Mouse (Mus musculus): ENCODE measurements around the gene Exoc5. TPM values are rescaled to one million over a fixed set of nuclear protein-coding genes. Genes with fewer than 3 reads are reported as not detected.

The Exoc5 gene
- polyA plus RNA-seq, 1 experiment from 2014 or later, result 44.6 TPM

DNA sequence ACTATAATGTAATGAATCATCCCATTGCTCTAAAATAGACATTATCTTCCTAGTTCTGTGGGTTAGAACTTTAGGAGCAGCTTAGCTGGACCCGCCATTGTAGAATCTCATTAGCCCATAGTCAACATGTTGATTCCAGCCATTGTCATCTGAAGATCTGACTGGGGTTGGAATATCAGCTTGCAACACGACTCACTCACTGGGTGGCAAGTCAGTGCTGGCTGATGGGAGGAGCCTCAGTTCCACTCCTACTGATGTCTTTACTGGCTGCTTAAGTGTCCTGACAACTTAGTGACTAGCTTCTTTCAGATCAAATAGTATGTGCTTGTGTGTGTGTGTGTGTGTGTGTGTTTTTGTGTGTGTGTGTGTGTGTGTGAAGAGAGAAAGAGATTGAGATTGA lies 7.9 kb upstream of the Exoc5 start:
- H3K4me1 ChIP-seq (ENCODE audit: control insufficient read depth, insufficient read depth, low read length), result no peaks in the 10 kb centered on the region
- WGBS (ENCODE audit: insufficient replicate concordance), result 55% methylated on average over 2 of the region's 2 CpGs
- no peak overlapping the region for H3K9ac ChIP-seq (ENCODE audit: low read depth, low read length)
- ATAC-seq (replicated peaks; ENCODE audit: insufficient number of reproducible peaks, low FRiP score, low TSS enrichment), result no peak
- H3K27me3 ChIP-seq (ENCODE audit: control insufficient read depth, insufficient read depth, low read length), result no peaks in the 10 kb centered on the region
- no peak overlapping the region for H3K4me2 ChIP-seq
- H3K4me3 ChIP-seq (ENCODE audit: low read depth, low read length), result no peak overlapping the region
- H3K36me3 ChIP-seq (ENCODE audit: control insufficient read depth, insufficient read depth, low read length), result no peaks in the 10 kb centered on the region; the same call in 1 of the 2 replicates
- H3K27ac ChIP-seq (ENCODE audit: low read depth, low read length), result no peak overlapping the region
- no peaks in the 10 kb centered on the region for H3K9me3 ChIP-seq (replicated peaks; ENCODE audit: control insufficient read depth, low read length)

DNA sequence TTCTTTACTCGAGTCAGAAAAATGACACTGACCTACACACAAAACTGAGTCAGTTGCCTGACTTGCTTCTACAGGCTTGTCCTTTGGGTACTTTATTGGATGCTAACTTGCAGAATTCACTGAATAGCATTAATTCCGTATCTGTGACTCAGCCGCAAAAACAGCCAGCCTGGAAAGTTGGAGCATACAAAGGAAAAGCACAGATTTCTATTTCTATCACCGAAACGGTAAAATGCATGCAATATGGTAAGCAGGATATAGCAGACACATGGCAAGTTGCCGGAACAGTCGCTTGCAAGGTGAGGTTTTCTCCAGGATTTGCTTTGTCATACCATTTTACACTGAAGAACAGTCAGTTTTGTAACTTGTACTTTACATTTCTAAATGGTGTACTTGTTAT lies 7.4 kb upstream of the Exoc5 start:
- H3K9ac ChIP-seq (ENCODE audit: low read depth, low read length), result no peak overlapping the region
- no peak for ATAC-seq (replicated peaks; ENCODE audit: insufficient number of reproducible peaks, low FRiP score, low TSS enrichment)
- H3K9me3 ChIP-seq (replicated peaks; ENCODE audit: control insufficient read depth, low read length), result no peaks in the 10 kb centered on the region
- H3K27me3 ChIP-seq (ENCODE audit: control insufficient read depth, insufficient read depth, low read length), result no peaks in the 10 kb centered on the region
- no peaks in the 10 kb centered on the region for H3K4me1 ChIP-seq (ENCODE audit: control insufficient read depth, insufficient read depth, low read length)
- H3K27ac ChIP-seq (ENCODE audit: low read depth, low read length), result no peak overlapping the region
- no peak overlapping the region for H3K4me3 ChIP-seq (ENCODE audit: low read depth, low read length)
- no peaks in the 10 kb centered on the region; the same call in 1 of the 2 replicates for H3K36me3 ChIP-seq (ENCODE audit: control insufficient read depth, insufficient read depth, low read length)
- no peak overlapping the region for H3K4me2 ChIP-seq
- WGBS (ENCODE audit: insufficient replicate concordance), result 93% methylated on average over 7 of the region's 7 CpGs

GRCm38 (mm10) chr14:49072837-49073236 lies 6.4 kb upstream of the Exoc5 start:
- Histone ChIP-seq H3K9me3 (replicated peaks; ENCODE audit: control insufficient read depth, low read length) (no peaks in the 10 kb centered on the region), H3K4me3 (ENCODE audit: low read depth, low read length) (no peak overlapping the region), H3K4me2 (no peak overlapping the region), H3K9ac (ENCODE audit: low read depth, low read length) (no peak overlapping the region), H3K27me3 (ENCODE audit: control insufficient read depth, insufficient read depth, low read length) (no peaks in the 10 kb centered on the region), H3K36me3 (ENCODE audit: control insufficient read depth, insufficient read depth, low read length) (no peaks in the 10 kb centered on the region; the same call in 1 of the 2 replicates), H3K4me1 (ENCODE audit: control insufficient read depth, insufficient read depth, low read length) (peaks cover under 1% of the 10 kb centered on the region; the same call in 1 of the 2 replicates), H3K27ac (ENCODE audit: low read depth, low read length) (no peak overlapping the region)
- 91% methylated on average over 2 of the region's 2 CpGs for WGBS (ENCODE audit: insufficient replicate concordance)
- ATAC-seq (replicated peaks; ENCODE audit: insufficient number of reproducible peaks, low FRiP score, low TSS enrichment), result no peak

DNA sequence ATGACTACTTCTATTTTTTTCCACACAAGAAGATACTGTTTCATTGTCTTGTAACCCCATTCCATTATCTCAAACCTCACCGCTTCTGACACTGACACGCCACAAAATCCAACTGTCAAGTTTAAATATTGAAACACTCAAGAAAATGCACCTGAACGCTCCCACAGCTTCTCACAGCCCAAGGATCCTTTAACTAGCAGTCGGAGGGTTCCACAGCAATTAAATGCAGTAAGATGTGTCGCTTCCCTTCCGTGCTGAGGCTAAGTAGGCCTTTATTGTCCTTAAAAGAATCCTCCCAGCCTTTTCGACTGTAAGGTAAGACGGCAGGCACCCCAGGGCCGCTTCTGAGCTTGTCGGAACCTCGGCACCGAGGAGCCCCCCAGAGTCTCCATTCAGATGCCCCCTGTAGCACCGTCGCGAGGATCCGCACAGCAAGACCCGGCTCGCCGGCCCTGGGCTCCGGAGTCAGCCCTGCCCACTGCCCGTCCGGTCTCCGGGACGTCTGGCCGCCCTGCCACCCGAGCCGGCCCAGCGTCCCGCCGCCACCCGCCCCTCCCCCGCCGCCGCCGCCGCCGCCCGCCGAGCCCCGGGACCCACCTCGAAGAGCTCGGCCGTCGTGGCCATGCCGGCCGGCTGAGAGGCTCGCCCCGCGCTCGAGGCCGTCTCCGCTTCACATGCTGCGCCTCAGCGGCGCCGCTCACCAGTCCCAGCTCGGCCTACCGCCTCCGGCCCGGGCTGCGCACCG lies 752 bp downstream of the Exoc5 start, which contains the start of gene Ap5m1:
TSS of gene Ap5m1 (plus strand) at position 569 of the 745 bp plus-strand sequence.
- whole genome bisulfite sequencing (ENCODE audit: insufficient replicate concordance), result under 1% methylated on average over 52 of the region's 62 CpGs
- Histone ChIP-seq H3K27ac (ENCODE audit: low read depth, low read length) (peak within 1 kb of the TSS; percentile 99), H3K9me3 (replicated peaks; ENCODE audit: control insufficient read depth, low read length) (no peaks in the 10 kb centered on the region), H3K36me3 (ENCODE audit: control insufficient read depth, insufficient read depth, low read length) (no peaks in the 10 kb centered on the region), H3K27me3 (ENCODE audit: control insufficient read depth, insufficient read depth, low read length) (no peaks in the 10 kb centered on the region), H3K4me2 (peak within 1 kb of the TSS; percentile 70), H3K9ac (ENCODE audit: low read depth, low read length) (peak within 1 kb of the TSS; percentile 99), H3K4me3 (ENCODE audit: low read depth, low read length) (peak within 1 kb of the TSS; percentile 92), H3K4me1 (ENCODE audit: control insufficient read depth, insufficient read depth, low read length) (peaks cover 9% of the 10 kb centered on the region)
- ATAC-seq (replicated peaks; ENCODE audit: insufficient number of reproducible peaks, low FRiP score, low TSS enrichment), result peak; percentile 76

DNA sequence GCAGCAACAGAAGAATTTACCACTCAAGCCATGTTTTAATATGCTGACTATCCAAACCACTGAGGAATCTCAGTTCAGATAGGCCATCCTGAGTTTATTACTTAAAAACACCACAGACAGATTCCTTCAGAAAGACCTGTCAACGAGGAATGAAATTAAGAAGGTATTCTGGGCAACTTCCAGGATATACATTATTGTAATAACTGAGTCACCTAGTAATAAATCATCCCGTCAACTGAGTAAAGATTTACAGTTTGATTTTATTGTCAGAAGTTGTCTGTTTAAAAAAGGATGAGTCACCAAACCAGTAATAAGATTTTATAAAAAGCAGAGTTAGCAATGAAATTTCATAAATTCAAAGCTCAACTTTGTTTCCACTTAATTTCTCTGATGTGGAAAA lies 2.6 kb downstream of the Exoc5 start:
- Histone ChIP-seq H3K27me3 (ENCODE audit: control insufficient read depth, insufficient read depth, low read length) (no peaks in the 10 kb centered on the region), H3K27ac (ENCODE audit: low read depth, low read length) (no peak overlapping the region), H3K36me3 (ENCODE audit: control insufficient read depth, insufficient read depth, low read length) (no peaks in the 10 kb centered on the region), H3K4me2 (no peak overlapping the region), H3K9ac (ENCODE audit: low read depth, low read length) (no peak overlapping the region), H3K4me1 (ENCODE audit: control insufficient read depth, insufficient read depth, low read length) (peaks cover 9% of the 10 kb centered on the region), H3K4me3 (ENCODE audit: low read depth, low read length) (no peak overlapping the region), H3K9me3 (replicated peaks; ENCODE audit: control insufficient read depth, low read length) (no peaks in the 10 kb centered on the region)
- no peak for ATAC-seq (replicated peaks; ENCODE audit: insufficient number of reproducible peaks, low FRiP score, low TSS enrichment)
- WGBS (ENCODE audit: insufficient replicate concordance), result 85% methylated on average over 2 of the region's 2 CpGs

GRCm38 (mm10) chr14:49049492-49049891 lies 17.0 kb downstream of the Exoc5 start:
- Histone ChIP-seq H3K4me3 (ENCODE audit: low read depth, low read length) (no peak overlapping the region), H3K27ac (ENCODE audit: low read depth, low read length) (no peak overlapping the region), H3K4me1 (ENCODE audit: control insufficient read depth, insufficient read depth, low read length) (no peaks in the 10 kb centered on the region), H3K9ac (ENCODE audit: low read depth, low read length) (no peak overlapping the region), H3K9me3 (replicated peaks; ENCODE audit: control insufficient read depth, low read length) (no peaks in the 10 kb centered on the region), H3K4me2 (no peak overlapping the region), H3K36me3 (ENCODE audit: control insufficient read depth, insufficient read depth, low read length) (no peaks in the 10 kb centered on the region), H3K27me3 (ENCODE audit: control insufficient read depth, insufficient read depth, low read length) (no peaks in the 10 kb centered on the region)
- ATAC-seq (replicated peaks; ENCODE audit: insufficient number of reproducible peaks, low FRiP score, low TSS enrichment), result no peak

- no peaks in the 10 kb centered on the region for H3K9me3 ChIP-seq (replicated peaks; ENCODE audit: control insufficient read depth, low read length)
- H3K4me1 ChIP-seq (ENCODE audit: control insufficient read depth, insufficient read depth, low read length), result no peaks in the 10 kb centered on the region
- no peak overlapping the region for H3K27ac ChIP-seq (ENCODE audit: low read depth, low read length)
- H3K9ac ChIP-seq (ENCODE audit: low read depth, low read length), result no peak overlapping the region
- no peak for ATAC-seq (replicated peaks; ENCODE audit: insufficient number of reproducible peaks, low FRiP score, low TSS enrichment)
- 94% methylated on average over 4 of the region's 4 CpGs for WGBS (ENCODE audit: insufficient replicate concordance)
- H3K27me3 ChIP-seq (ENCODE audit: control insufficient read depth, insufficient read depth, low read length), result no peaks in the 10 kb centered on the region
- H3K4me3 ChIP-seq (ENCODE audit: low read depth, low read length), result no peak overlapping the region
- no peak overlapping the region for H3K4me2 ChIP-seq
- H3K36me3 ChIP-seq (ENCODE audit: control insufficient read depth, insufficient read depth, low read length), result no peaks in the 10 kb centered on the region
Observed at GRCm38 (mm10) chr14:49045610-49046009, 20.8 kb downstream of the Exoc5 start.

- no peak for ATAC-seq (replicated peaks; ENCODE audit: insufficient number of reproducible peaks, low FRiP score, low TSS enrichment)
- H3K27ac ChIP-seq (ENCODE audit: low read depth, low read length), result no peak overlapping the region
- H3K4me1 ChIP-seq (ENCODE audit: control insufficient read depth, insufficient read depth, low read length), result no peaks in the 10 kb centered on the region
- H3K9ac ChIP-seq (ENCODE audit: low read depth, low read length), result no peak overlapping the region
- H3K9me3 ChIP-seq (replicated peaks; ENCODE audit: control insufficient read depth, low read length), result no peaks in the 10 kb centered on the region
- no peaks in the 10 kb centered on the region; the same call in 1 of the 2 replicates for H3K36me3 ChIP-seq (ENCODE audit: control insufficient read depth, insufficient read depth, low read length)
- WGBS (ENCODE audit: insufficient replicate concordance), result 89% methylated on average over 5 of the region's 5 CpGs
- H3K27me3 ChIP-seq (ENCODE audit: control insufficient read depth, insufficient read depth, low read length), result no peaks in the 10 kb centered on the region
- no peak overlapping the region for H3K4me3 ChIP-seq (ENCODE audit: low read depth, low read length)
- no peak overlapping the region for H3K4me2 ChIP-seq
Observed at GRCm38 (mm10) chr14:49028991-49029390, 37.5 kb downstream of the Exoc5 start.

DNA sequence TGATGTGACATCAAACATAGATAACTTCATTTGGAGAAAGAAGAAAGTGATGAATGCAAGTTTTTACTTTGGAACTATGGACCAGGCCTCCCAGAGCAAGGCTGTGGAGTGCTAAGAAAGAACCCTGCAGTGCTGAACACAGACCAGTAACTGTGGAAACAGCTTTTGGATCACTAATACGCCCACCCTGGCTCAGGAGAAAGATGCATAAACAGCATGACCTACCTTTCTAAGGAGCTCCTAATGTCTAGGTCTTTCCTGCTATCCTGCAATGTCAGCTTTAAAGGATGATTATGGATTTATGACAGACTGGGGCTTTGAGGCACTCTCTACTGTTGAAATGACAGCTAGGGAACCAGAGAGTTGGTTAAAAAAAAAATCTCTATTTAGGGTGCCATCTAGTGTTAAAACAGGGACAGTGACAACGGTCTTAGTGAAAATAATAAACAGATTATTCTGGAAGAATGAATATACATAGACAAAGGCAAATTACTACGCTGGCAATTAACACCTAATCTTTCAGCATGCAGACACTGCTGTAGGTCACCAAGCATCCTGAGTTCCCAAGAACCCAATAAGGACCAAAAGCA lies 38.6 kb downstream of the Exoc5 start:
- 88% methylated on average over 3 of the region's 3 CpGs for WGBS (ENCODE audit: insufficient replicate concordance)
- Histone ChIP-seq H3K9ac (ENCODE audit: low read depth, low read length) (no peak overlapping the region), H3K9me3 (replicated peaks; ENCODE audit: control insufficient read depth, low read length) (no peaks in the 10 kb centered on the region), H3K36me3 (ENCODE audit: control insufficient read depth, insufficient read depth, low read length) (no peaks in the 10 kb centered on the region; the same call in 1 of the 2 replicates), H3K4me2 (no peak overlapping the region), H3K4me1 (ENCODE audit: control insufficient read depth, insufficient read depth, low read length) (no peaks in the 10 kb centered on the region), H3K4me3 (ENCODE audit: low read depth, low read length) (no peak overlapping the region), H3K27me3 (ENCODE audit: control insufficient read depth, insufficient read depth, low read length) (no peaks in the 10 kb centered on the region), H3K27ac (ENCODE audit: low read depth, low read length) (no peak overlapping the region)
- ATAC-seq (replicated peaks; ENCODE audit: insufficient number of reproducible peaks, low FRiP score, low TSS enrichment), result no peak
